Mouse (Mus musculus) forebrain, embryonic 16.5 days (tissue): ENCODE measurements around the gene Lep. TPM values are rescaled to one million over a fixed set of nuclear protein-coding genes. Genes with fewer than 3 reads are reported as not detected.
A peak's percentile ranks its signal among the peaks of the same experiment; 100 is the strongest.

ENCODE experiments used
- ATAC-seq: fragments of 200-750 bp; cut with Nextera tagmentation; 2 replicates; pipeline ENCODE4 v1.8.0; 2017; ENCODE audit warnings: mild to moderate bottlenecking, moderate library complexity
- H3K27ac ChIP-seq: fragments of 300-500 bp; sonication (generic); 2 replicates; pipeline ENCODE4 v1.5.1; 2014; ENCODE audit warnings: low read length, control low read depth
- H3K27me3 ChIP-seq: fragments of 300-500 bp; sonication (generic); replicated peaks from 2 replicates; pipeline ENCODE4 v1.6.1; 2014; ENCODE audit warnings: low read length; ENCODE audit not compliant: control insufficient read depth, insufficient read depth
- H3K36me3 ChIP-seq: fragments of 300-500 bp; sonication (generic); 2 replicates; pipeline ENCODE4 v1.6.1; 2014; ENCODE audit not compliant: control insufficient read depth, insufficient read depth
- H3K4me1 ChIP-seq: fragments of 300-500 bp; sonication (generic); replicated peaks from 2 replicates; pipeline ENCODE4 v1.6.1; 2014; ENCODE audit warnings: low read length; ENCODE audit not compliant: control insufficient read depth, insufficient read depth
- H3K4me2 ChIP-seq: fragments of 300-500 bp; sonication (generic); 2 replicates; pipeline ENCODE4 v1.6.1; 2014; ENCODE audit warnings: mild to moderate bottlenecking, low read length, control low read depth
- H3K4me3 ChIP-seq: fragments of 300-500 bp; sonication (generic); replicated peaks from 2 replicates; pipeline ENCODE4 v1.5.1; 2014; ENCODE audit warnings: mild to moderate bottlenecking, low read length, control low read depth
- H3K9ac ChIP-seq: fragments of 300-500 bp; sonication (generic); replicated peaks from 2 replicates; pipeline ENCODE4 v1.6.1; 2014; ENCODE audit warnings: low read depth, low read length, control low read depth
- H3K9me3 ChIP-seq: fragments of 300-500 bp; sonication (generic); 2 replicates; pipeline ENCODE4 v1.6.1; 2016; ENCODE audit warnings: low read length; ENCODE audit not compliant: control insufficient read depth
- WGBS: fragments of 180-500 bp; shearing (Covaris S2); extraction: QIAGEN DNeasy Blood & Tissue Kit; methylation state at CpG from one replicate; pipeline ENCODE4 v1.1.7; 2014; 5-methylcytosine and 5-hydroxymethylcytosine counted together
- polyA plus RNA-seq: library from polyadenylated mRNA; unstranded; fragments of >200 nt; fragmentation: Nextera tagmentation; extraction: Ambion mirVana; gene quantifications from 2 replicates; pipeline ENCODE4 v1.2.1, GENCODE M21; 2015

The Lep gene
- polyA plus RNA-seq, 1 experiment from 2014 or later: not detected

- H3K9me3 ChIP-seq: no peaks in the 10 kb centered on the region
- H3K36me3 ChIP-seq: no peaks in the 10 kb centered on the region
- no peak overlapping the region for H3K27ac ChIP-seq
- WGBS: 68% methylated on average over 11 of the region's 11 CpGs
- H3K9ac ChIP-seq: no peak overlapping the region
- H3K4me2 ChIP-seq: no peak overlapping the region
- peaks cover 5% of the 10 kb centered on the region; the same call in 1 of the 2 replicates for H3K4me1 ChIP-seq
- no peak overlapping the region for H3K4me3 ChIP-seq
- ATAC-seq: no peak
- H3K27me3 ChIP-seq: no peaks in the 10 kb centered on the region
Measured at GRCm38 (mm10) chr6:29073462-29074132, 13.6 kb downstream of the Lep start.

DNA sequence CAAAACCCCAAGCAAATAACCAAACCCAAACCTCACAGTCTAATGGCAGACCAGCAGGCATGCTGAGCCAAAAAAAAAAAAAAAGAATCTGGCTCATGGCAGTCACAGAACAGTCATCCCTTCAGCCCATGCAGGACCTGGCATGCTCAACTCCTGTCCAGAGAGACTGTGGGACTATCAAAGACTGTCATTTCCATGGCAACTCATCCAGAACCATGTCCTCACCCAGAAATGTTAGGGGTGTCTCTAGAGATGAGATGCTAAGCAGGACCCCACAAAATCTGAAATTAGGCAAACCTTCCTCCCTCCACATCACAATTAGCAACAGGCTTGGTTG is 14.1 kb downstream of the Lep start:
- H3K4me2 ChIP-seq: no peak overlapping the region
- H3K27me3 ChIP-seq: no peaks in the 10 kb centered on the region
- no peak overlapping the region for H3K4me3 ChIP-seq
- no peak overlapping the region for H3K9ac ChIP-seq
- H3K9me3 ChIP-seq: no peaks in the 10 kb centered on the region
- H3K27ac ChIP-seq: no peak overlapping the region
- no peak for ATAC-seq
- H3K4me1 ChIP-seq: peaks cover 8% of the 10 kb centered on the region; the same call in 1 of the 2 replicates
- H3K36me3 ChIP-seq: no peaks in the 10 kb centered on the region

DNA sequence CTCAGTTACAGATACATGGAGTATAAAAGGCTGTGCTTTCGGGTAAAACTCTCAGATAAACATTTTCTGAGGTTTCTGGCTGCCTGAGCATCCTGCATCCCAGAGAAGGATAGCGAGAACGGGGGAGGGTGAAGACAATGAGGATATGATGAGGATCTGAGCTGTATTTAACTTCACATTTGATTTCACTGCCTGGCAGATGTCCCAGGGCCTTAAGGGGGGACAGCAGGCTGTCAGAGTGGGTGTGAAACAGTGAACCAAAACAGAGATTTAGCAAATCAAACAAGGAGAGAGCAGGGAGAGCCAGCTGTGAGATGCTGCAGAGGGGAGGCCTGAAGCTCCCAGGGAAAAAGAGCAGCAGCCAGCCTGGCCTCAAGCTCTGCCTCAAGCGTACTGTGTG is 19.3 kb downstream of the Lep start:
- Histone ChIP-seq H3K4me3 (no peak overlapping the region), H3K27ac (peak overlapping the region; percentile 62), H3K4me1 (peaks cover 11% of the 10 kb centered on the region; the same call in 1 of the 2 replicates), H3K9me3 (no peaks in the 10 kb centered on the region), H3K36me3 (no peaks in the 10 kb centered on the region), H3K4me2 (no peak overlapping the region), H3K9ac (no peak overlapping the region; the same call in 1 of the 2 replicates), H3K27me3 (no peaks in the 10 kb centered on the region)
- peak; percentile 84 for ATAC-seq
- WGBS: 40% methylated on average over 4 of the region's 4 CpGs

DNA sequence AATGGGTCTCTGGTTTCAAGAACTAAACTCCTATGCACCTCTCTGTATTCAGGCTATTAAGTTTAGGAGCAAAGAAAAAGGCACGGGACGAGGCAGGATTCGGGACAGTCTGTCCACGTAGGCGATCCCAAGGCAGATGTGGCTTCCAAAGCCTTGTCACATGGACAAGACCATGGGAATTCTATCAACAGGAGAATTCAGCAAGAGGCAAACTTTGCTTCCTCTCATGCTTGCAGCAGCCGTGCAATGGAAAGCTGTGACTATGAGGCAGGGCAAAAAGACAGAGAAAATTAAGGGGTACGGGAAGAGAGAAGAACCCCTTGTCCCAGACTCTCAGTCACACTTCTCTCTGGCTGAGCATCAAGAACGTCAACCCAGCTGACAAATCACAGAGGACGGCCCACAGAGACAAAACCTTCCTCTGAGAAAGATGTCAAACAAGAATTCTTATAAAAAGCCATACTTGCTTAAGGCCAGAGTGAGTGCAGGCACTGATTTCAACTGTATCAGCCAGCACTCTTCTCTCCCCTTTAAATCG is 21.9 kb downstream of the Lep start:
- Histone ChIP-seq H3K4me2 (no peak overlapping the region), H3K9me3 (no peaks in the 10 kb centered on the region), H3K9ac (no peak overlapping the region), H3K4me1 (peaks cover 11% of the 10 kb centered on the region; the same call in 1 of the 2 replicates), H3K27ac (no peak overlapping the region), H3K4me3 (no peak overlapping the region), H3K27me3 (no peaks in the 10 kb centered on the region), H3K36me3 (no peaks in the 10 kb centered on the region)
- ATAC-seq: no peak
- WGBS: 69% methylated on average over 10 of the region's 10 CpGs

- WGBS: 46% methylated on average over 9 of the region's 9 CpGs
Measured at GRCm38 (mm10) chr6:29082776-29083354, 22.8 kb downstream of the Lep start.

GRCm38 (mm10) chr6:29084401-29084800 is 24.4 kb downstream of the Lep start:
- no peak overlapping the region for H3K9ac ChIP-seq
- peaks cover 5% of the 10 kb centered on the region; the same call in 1 of the 2 replicates for H3K4me1 ChIP-seq
- H3K4me3 ChIP-seq: no peak overlapping the region
- no peak overlapping the region for H3K4me2 ChIP-seq
- H3K36me3 ChIP-seq: no peaks in the 10 kb centered on the region
- 73% methylated on average over 7 of the region's 7 CpGs for WGBS
- no peaks in the 10 kb centered on the region for H3K9me3 ChIP-seq
- ATAC-seq: no peak
- no peak overlapping the region for H3K27ac ChIP-seq
- no peaks in the 10 kb centered on the region for H3K27me3 ChIP-seq

More at GRCm38 (mm10) chr6:29082776-29083354, 22.8 kb downstream of the Lep start:
- Histone ChIP-seq H3K4me3 (no peak overlapping the region), H3K9me3 (no peaks in the 10 kb centered on the region), H3K4me2 (no peak overlapping the region), H3K27me3 (no peaks in the 10 kb centered on the region), H3K4me1 (peaks cover 11% of the 10 kb centered on the region; the same call in 1 of the 2 replicates), H3K36me3 (no peaks in the 10 kb centered on the region), H3K27ac (no peak overlapping the region), H3K9ac (no peak overlapping the region)
- no peak for ATAC-seq

DNA sequence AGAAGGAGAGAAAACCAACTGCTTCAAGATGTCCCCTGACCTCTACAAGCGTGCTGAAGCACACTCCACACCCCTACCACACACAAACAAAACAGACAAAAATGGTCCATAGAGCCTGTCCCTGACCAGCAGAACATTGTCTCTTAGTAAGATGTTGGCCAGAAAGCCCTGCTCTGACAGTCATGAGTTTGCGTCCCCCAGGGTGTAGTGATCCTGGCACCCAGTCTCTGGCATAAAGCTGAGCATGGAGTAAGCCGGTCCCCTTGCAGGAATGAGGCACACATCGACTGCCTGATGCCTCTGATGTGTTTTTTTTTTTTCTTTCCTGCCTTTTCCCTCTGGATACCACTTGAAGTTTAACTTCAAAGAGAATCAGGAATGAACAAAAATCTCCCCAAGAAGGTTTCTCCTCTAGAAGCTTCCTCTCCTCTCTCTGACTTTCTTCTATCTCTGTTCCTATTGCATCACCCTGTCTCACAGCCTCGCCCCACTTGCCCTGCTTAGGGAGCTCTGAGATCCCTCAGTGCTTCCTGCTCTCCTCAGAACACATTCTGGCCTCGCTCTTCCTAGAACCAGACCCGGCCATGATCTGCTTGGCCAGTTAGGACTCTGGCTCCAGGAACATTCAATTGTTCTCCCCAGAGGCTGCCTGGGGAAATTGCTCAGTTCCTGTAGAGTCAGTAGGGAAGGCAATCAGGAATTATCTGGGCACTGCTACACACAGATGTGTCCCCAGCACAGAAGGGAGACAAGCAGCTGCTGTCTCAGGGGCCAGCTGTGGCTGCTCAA is 28.1 kb downstream of the Lep start:
- no peak for ATAC-seq
- Histone ChIP-seq H3K4me2 (no peak overlapping the region), H3K36me3 (no peaks in the 10 kb centered on the region), H3K4me3 (no peak overlapping the region), H3K4me1 (no peaks in the 10 kb centered on the region), H3K27ac (no peak overlapping the region), H3K27me3 (no peaks in the 10 kb centered on the region), H3K9ac (no peak overlapping the region), H3K9me3 (peaks cover 7% of the 10 kb centered on the region; the same call in 1 of the 2 replicates)
- WGBS: 82% methylated on average over 7 of the region's 7 CpGs

GRCm38 (mm10) chr6:29092234-29092633 is 32.2 kb downstream of the Lep start:
- no peak overlapping the region for H3K4me2 ChIP-seq
- no peak overlapping the region for H3K27ac ChIP-seq
- peaks cover 7% of the 10 kb centered on the region; the same call in 1 of the 2 replicates for H3K9me3 ChIP-seq
- no peaks in the 10 kb centered on the region for H3K4me1 ChIP-seq
- no peak for ATAC-seq
- H3K4me3 ChIP-seq: no peak overlapping the region
- WGBS: 83% methylated on average over 7 of the region's 7 CpGs
- no peak overlapping the region for H3K9ac ChIP-seq
- H3K27me3 ChIP-seq: no peaks in the 10 kb centered on the region
- H3K36me3 ChIP-seq: no peaks in the 10 kb centered on the region

DNA sequence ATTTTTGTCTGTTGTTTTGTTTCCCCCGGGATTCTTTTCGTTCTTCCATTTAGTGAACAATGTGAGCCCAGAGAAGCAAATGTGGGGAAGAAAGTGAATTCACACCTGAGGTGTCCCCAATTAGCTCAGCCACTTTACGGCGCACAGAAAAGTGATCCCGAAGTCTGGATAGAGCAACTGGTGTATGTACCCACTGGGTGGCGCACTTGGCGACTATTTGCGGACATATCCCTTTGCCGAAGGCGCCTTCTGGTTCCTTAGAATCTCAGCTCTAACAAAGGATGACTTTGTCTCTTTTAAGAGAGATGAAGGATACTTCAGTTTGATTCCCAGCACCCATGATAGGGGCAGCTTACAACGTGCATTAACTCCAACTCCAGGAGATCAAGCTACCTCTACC is 32.9 kb downstream of the Lep start:
- Histone ChIP-seq H3K36me3 (no peaks in the 10 kb centered on the region), H3K4me3 (no peak overlapping the region), H3K9ac (no peak overlapping the region), H3K4me2 (no peak overlapping the region), H3K9me3 (peaks cover 7% of the 10 kb centered on the region; the same call in 1 of the 2 replicates), H3K4me1 (no peaks in the 10 kb centered on the region), H3K27me3 (no peaks in the 10 kb centered on the region), H3K27ac (no peak overlapping the region)
- ATAC-seq: no peak
- 65% methylated on average over 11 of the region's 11 CpGs for WGBS
